Mouse (Mus musculus) ovary, postnatal 10 days (tissue): ENCODE results near the gene B3galt6.

Experiments used
- DNase-seq: peaks from one replicate; pipeline ENCODE4 v3.0.0; 2022; ENCODE audit warnings: low spot score

Gene B3galt6

DNA sequence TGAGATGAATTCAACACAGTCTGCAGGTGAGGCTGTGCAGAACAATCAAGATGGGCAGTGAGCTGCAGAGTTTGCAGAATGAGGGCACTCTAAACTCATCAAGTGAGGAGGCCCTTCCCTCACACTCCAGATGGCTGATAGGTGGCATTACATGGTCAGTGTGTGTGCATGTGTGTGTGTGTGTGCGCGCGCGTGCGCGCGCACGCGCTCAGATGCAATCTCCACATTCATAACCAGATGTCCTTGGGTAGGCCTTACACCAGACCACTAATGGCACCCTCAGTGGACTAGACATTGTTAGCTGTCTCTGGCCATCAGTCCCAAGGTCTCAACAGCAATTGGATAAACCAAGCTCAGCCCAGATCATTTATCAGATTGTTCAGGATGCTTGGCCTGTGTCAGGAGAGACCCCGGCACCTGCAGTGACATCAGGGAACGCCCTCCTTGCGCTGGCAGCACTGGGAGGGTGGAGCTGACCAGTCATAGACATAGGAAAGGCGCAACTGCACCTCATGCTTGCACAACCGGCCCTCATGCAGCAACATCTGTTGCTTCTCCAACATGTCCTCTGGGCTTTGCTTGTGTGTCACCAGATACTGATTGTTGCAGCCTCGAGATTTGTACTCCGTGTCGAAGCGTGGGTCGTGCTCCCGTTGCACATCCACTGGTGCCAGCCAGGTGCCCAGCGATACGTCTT, 1.1 kb downstream of the B3galt6 start:
- no peak for DNase-seq

DNA sequence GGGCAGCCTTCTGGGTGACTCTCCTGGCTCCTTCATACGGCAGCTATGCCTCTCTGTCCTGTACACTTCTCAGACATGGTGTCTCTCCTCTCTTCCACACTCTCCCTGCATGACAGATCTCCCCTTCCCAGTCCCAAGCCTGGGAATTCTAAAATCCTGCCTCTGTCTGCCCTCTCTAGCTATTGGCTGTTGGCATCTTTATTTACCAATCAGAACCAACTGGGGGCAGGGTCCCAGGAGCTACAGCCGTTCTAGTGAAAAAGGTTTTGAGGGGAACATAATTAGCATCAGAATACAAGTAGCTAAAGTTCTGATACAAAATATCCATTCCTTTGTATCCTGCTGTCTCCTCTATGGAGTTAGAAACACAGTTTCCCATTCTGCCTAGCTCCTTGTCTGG, 8.7 kb downstream of the B3galt6 start:
- no peak for DNase-seq

DNA sequence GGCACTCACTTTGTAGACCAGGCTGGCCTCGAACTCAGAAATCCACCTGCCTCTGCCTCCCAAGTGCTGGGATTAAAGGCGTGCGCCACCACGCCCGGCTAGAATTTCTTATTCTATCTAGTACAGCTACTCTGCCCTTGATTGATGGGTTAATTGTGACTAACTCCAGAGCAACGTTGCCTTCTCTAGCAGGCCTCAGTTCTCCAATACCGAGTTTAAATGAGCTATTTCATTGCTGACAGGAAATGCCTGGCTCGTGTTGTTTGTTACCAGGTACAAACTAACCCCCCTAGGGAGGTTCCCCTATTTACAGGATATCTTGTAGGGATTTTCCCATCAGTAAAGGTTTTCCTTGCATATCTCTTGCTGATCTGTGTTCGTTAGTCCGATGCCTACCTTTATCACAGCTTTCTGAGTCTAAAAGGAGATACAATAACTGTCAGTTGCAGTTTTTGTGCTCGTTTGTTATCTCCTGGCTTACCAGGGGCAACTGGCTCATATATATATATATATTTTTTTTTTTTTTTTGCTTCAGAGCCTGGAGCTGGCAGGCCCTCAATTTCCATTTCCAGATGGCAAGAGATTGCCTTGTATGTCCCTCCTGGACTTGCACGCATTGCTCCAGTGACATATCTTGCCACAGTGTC, 10.9 kb downstream of the B3galt6 start:
- no peak for DNase-seq

GRCm38 (mm10) chr4:155973239-155973638, 19.2 kb downstream of the B3galt6 start:
- no peak for DNase-seq

DNA sequence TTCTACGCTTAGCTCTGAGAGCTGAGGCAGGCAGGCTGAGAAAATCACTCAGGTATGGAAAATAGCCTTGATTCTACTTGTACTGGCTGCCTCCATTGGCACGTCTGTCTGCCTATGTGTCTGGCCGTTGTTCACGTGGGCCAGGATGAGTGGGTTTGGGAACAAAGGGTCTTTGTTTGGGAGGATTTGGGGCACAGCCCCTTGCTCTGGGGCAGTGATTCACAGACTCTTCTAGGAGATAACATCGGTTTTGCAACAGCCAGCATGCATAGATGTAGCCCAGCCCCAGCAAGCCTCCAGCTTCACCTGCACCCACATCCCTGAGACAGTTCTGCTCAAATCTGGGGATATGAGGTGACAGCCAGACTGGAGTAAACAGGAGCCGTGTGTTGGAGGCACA, 19.8 kb downstream of the B3galt6 start:
- DNase-seq = no peak

DNA sequence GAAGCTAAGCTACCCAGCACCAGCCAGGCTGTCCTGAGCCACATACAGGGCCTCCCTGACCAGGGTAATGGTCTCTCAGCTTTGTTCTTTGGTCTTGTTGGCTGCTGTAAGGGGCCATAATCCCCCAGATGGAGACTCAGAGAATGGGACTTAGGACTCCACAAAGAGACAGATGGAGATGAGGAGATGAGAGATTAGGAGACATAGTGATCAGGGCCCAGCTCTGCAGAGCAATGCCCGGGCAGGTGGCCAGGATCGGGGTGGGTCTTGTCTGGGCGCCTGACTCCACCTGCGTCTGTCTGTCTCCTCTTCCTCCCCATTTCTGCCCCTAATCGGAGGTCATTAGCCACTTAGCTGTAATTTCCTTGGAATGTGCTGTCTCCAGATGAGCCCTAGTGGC, 22.2 kb downstream of the B3galt6 start:
- DNase-seq = no peak

- DNase-seq = no peak
Observed at GRCm38 (mm10) chr4:155969043-155969653, 23.3 kb downstream of the B3galt6 start.

DNA sequence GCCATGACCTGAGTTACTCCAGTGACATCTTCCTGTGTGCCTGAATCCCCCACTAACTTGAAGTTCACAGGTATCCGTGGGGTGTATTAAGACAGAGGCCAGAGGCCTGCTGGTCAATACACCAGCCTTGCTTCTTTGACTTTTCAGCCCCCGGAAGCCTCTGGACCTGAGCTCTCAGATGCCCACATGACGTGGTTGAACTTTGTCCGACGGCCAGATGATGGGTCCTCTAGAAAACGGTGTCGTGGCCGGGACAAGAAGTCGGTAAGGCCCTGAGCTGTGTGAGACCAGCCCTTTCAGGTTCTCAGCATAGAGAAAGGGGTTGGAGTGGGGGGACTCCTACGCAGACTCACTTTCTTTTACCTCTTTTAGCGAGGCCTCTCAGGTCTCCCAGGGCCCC, 28.1 kb downstream of the B3galt6 start:
- no peak for DNase-seq

DNA sequence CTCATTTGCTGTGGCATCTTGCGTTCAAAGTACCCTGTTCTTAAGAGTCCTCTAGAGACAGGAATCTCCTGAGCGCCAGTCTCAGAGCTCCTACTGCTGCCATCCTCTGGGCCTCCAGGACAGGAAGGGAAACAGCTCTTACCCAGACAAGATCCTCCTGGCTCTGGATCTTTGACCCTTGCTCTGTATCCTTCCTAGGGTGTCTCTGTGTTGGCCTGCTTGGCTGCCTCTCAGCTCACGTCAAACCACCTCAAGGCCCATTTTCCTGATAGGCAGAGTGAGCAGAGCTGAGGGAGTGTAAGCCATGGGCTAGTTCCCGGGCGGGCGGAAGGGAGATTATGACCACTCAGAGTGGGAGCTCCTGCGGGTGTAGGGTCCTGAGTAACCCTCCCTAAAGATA, 29.3 kb downstream of the B3galt6 start:
- no peak for DNase-seq

DNA sequence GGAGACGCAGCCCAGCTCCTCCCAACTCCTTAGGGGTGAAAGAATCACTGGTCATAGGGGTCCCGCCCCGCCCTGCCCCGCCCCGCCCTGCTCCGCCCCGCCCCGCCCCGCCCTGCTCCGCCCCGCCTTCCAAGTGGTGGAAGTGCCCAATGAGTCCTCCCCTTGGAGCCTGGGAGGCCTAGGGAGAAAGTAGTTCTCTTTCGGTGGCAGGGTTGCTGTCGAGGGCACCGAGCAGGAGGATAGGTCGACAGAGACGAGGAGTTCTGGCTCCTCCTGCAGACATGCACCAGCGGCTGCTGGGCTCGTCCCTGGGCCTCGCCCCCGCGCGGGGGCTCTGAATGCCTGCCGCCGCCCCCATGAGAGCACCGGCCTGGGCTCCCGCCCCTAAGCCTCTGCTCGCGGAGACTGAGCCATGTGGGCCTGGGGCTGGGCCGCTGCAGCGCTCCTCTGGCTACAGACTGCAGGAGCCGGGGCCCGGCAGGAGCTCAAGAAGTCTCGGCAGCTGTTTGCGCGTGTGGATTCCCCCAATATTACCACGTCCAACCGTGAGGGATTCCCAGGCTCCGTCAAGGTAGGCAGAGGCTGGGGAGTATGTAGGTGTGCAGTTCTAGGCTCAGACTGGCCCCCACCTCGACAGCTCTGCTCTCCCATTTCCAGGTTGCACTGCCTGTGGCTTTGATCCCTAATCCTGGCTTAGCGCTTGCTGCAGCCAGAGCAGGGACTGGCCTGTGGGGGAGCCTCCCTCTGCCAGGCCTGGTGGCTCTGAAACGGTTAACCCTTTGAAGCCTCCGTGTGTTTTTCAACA, 30.1 kb downstream of the B3galt6 start, which contains the start of gene C1qtnf12:
Gene C1qtnf12, plus strand, starts transcription at position 152 of the 805 bp plus-strand sequence.
- peak; percentile 27 for DNase-seq

GRCm38 (mm10) chr4:155959275-155959674, 33.2 kb downstream of the B3galt6 start:
- DNase-seq = peak; percentile 38

DNA sequence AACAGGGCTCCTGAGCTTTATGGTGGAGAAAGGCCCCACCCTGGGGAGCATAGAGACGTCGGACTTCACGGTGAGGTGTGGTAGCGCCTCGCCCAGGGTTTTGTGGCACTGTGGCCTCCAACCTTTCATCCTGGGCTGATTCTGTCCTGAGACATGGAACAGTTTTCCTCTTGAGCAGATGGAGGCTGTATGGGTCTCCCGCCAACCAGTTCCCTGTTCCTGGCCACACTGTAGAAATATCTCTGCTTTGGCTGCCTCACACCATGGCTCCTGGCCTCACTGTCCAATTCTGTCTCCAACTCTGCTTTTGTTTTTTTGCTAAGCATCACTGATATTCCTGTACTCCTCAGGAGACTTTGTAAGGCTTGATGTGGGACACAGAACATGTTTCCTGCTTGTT, 37.0 kb downstream of the B3galt6 start:
- DNase-seq = no peak

- no peak for DNase-seq
Observed at GRCm38 (mm10) chr4:155947094-155947493, 45.4 kb downstream of the B3galt6 start.

DNA sequence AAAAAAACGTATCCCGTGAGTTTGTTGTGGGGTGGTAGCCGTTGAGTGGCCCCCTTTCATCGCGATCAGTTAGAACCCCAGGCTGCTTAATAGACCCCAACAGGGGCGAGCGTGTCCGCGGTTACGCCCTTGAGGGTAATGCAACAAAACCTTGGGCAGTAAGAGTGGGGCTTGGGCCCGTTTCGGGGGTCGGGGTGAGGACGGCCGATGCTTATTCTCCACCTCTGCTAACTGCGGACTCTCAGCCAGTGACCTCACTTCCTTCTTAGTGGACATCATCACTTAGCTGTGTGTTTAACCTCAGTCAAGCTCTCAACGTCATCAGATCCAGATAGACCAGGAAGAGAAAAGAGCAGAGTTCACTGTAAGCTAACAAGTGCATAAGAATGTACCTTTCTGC, 48.2 kb downstream of the B3galt6 start:
- DNase-seq = no peak

GRCm38 (mm10) chr4:155943534-155944249, 48.8 kb downstream of the B3galt6 start, which contains the start of gene Ube2j2:
Gene Ube2j2, plus strand, starts transcription at chr4:155943831.
- DNase-seq = peak; percentile 94

DNA sequence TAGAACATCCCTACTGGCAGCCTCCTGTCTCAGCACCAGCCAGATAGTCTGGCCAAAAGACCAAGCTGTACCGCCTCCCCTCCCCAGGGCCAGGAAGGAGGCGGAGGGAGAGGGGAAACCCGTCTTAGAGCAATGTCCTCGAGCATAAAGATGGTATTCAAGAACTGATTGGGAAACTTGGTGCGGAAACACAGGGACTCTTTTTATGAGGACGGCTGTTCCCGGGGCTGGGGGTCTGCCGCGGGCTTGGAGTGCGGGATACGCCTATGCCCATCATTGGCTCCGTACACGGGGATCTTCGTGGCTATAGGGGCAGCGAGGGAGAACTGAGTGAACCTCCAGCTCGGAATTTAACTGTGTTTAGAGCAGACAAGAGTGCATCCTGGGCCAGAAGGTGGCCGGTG, 49.4 kb downstream of the B3galt6 start:
- no peak for DNase-seq
